Mouse (Mus musculus) megakaryocyte progenitor cell, adult 5-6 weeks (primary cell): Measurements from ENCODE around the gene Grk5. TPM values are rescaled to one million over a fixed set of nuclear protein-coding genes. Genes with fewer than 3 reads are reported as not detected.
"Not testable (repeated sequence)": the region's sequence is repeated elsewhere in the genome, so short reads cannot be mapped to it uniquely, and the experiment has no call there.

Experiments
- ATAC-seq: replicated peaks from 2 replicates; pipeline ENCODE4 v1.8.0; 2016; ENCODE audit warnings: mild to moderate bottlenecking, moderate TSS enrichment, inconsistent platforms; ENCODE audit not compliant: poor library complexity
- total RNA-seq, 2 experiments: library from RNA; stranded (forward) in 1 of 2; stranded (reverse) in 1 of 2; fragments of 157-497, 149-512 nt in 1 of 2; fragments of 200-1000 nt in 1 of 2; gene quantifications; 2 replicates each; pipeline versions ENCODE4 v1.2.3 to v1.2.4; 2015 to 2017

The Grk5 gene
- 0.81 and 0.96 TPM in 2 replicates for total RNA-seq (2015)
- 0.88 and 3.3 TPM in 2 replicates for total RNA-seq (2017)

GRCm38 (mm10) chr19:60889714-60890315 lies at the start of gene Grk5:
Gene Grk5 (plus strand): TSS chr19:60889749.
- ATAC-seq = peak; percentile 86

GRCm38 (mm10) chr19:60843324-60843723 lies 46.2 kb upstream of the Grk5 start:
- ATAC-seq = peak; percentile 86

- no peak for ATAC-seq
Measured at GRCm38 (mm10) chr19:60845731-60846130, 43.8 kb upstream of the Grk5 start.

DNA sequence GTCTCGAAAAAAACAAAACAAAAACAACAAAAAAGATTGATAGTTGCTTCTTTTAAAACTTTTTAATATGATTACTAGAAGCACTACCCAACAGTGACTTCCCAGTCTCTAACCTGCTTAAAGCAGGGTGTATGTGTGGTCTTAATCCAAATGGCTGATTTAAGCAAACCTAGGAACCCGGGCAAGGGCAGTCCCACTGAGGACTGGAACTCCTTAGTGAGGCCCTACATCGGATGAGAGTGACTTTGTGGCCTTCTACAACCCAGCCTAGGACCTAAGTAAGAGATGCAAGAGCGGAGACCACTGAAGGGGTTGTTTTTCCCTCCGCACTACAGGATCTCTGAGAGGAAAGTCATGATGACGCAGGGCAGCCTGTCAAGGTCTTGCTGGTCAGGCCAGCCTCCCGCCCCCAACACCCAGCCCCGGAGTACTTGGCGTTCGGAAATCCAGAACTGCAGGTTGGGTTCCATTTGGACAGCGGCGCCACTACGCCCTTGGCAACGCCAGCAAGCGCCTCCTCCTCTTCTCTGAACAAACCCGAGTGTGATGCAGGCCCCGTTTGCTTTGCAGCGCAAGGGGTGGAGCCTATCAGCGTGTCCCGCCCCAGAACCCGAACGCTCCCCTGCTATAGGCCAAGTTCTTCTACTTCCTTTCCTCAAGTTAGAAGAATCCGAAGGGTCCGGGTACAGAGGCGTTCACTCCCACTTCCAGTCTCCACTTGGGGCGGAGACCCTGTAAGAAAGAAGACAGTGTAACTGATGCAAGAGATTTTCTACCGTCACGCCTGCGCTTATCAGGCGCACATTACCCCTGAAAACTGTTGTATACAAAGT lies 28.5 kb upstream of the Grk5 start, which contains the start of gene Sfxn4:
TSS of gene Sfxn4 (minus strand) at position 612 of the 833 bp plus-strand sequence.
- ATAC-seq = peak; percentile 99

DNA sequence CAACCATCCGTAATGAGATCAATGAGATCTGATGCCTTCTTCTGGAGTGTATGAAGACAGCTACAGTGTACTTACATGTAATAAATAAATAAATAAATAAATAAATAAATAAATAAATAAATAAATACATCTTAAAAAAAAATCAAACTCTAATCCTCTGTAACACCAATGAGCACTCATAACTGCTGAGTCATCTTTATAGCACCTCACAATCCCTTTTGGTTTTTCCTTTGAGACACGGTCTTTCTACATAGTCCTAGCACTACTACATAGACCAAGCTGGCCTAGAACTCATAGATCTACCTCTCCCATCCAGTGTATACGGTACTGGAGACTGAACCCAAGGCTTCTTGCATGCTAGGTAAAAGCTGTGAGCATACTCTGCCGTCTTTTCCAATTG lies 23.4 kb upstream of the Grk5 start:
- not testable (repeated sequence) for ATAC-seq

DNA sequence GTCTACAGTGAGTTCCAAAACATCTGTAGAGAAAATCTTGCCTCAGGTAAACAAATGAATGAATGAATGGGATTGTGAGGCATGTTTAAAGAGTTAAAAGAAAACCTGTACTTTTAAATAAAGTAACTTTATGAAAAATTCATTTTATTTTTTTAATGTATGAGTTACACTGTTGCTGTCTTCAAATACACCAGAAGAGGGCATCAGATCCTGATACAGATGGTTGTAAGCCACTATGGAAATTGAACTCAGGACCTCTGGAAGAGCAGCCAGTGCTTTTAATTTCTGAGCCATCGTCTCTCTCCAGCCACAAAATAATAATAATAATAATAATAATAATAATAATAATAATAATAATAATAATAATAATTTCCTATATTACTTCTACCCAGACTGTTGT lies 19.1 kb upstream of the Grk5 start:
- ATAC-seq = no peak

DNA sequence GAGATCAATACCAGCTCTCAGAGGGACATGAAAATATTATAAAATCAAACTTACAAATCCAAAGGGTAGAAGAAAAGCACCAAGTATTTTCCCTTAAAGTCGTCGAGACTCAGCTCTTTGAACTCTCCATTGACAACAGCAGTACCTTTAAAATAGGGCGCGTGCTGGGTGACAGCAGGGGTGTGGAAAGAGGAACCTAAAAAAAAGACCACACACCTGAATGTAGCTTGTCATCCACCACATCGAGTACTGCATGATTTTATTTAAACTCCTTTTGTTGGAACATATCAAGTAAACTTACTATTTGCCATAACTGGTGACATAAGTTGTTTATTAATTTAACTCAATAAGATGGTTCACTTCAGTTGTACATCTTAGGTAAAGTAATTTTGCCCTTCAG lies 18.2 kb upstream of the Grk5 start:
- ATAC-seq = no peak

GRCm38 (mm10) chr19:60872272-60872671 lies 17.3 kb upstream of the Grk5 start:
- ATAC-seq = peak; percentile 54

GRCm38 (mm10) chr19:60873501-60873900 lies 16.0 kb upstream of the Grk5 start:
- ATAC-seq = no peak

GRCm38 (mm10) chr19:60874064-60874694 lies 15.4 kb upstream of the Grk5 start, which contains the start of gene Prdx3:
Gene Prdx3 (minus strand): TSS chr19:60874556.
- ATAC-seq = peak; percentile 96

DNA sequence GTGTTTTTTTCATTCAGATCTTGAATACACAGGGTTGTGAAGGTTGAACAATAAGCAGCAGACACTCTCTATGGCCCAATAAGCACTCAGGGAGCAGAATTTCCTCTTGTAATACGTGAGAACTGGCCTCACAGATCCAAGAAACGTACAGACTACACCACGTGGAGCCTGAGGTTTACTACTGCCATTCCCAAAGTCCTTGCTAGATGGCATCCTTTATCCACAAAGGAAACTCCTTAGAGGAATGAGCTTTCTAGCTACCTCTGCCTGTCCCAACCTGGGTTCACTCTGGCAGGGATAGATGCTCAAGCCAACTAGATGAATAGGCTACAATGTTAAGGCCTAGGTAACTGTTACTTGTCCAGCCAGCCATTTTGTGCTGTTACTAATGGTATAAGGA lies 6.4 kb upstream of the Grk5 start:
- ATAC-seq = 0 out of 2 replicates have a peak, but pooled peaks have one; percentile 23

DNA sequence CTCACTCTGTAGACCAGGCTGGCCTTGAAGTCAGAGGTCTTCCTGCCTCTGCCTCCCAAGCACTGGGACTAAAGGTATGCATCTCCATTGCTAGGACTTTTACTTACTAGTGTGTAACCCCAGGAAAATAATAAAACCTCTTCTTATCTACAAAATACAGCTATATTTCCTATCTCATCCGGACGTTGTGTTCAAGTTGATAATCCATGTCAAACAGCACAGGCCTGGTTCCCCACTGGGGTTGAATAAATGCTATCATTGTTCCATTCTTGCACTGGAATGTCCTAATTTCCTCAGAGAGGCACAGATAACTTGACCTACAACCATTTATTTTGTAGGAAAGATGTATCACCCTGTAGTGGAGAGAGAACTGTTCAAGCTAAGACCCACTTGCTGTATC lies 1.9 kb upstream of the Grk5 start:
- 0 out of 2 replicates have a peak, but pooled peaks have one; percentile 9 for ATAC-seq

DNA sequence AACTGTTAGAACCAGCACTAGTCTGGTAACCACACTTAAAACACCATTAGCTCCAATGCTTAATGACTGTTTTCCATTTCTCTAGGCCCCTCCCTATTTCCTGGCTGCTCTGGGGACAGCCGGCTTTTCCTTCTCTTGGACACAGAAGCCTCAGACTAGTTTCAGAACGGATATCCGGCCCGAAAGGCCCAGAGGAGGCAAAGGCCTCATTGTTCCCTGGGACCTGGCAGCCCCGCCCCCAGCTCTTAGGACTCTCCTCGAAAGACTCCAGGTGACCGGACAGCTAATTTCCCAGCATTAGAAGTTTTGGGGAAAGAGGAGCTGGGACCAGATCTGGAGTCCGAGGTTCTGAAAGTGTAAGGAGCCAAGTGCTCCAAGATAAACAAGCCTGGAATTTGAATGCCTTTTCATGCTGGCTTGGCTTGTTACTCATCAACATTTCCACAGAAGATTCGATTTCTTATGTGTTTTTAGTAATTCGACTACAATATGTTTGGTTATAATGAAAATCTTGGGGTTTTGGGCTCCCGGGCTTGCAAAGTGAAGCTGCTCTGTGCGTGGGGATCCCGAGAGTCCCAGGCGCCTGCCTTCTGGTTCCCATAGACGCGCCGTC lies 342 bp upstream of the Grk5 start:
- ATAC-seq = 0 out of 2 replicates have a peak, but pooled peaks have one; percentile 13

DNA sequence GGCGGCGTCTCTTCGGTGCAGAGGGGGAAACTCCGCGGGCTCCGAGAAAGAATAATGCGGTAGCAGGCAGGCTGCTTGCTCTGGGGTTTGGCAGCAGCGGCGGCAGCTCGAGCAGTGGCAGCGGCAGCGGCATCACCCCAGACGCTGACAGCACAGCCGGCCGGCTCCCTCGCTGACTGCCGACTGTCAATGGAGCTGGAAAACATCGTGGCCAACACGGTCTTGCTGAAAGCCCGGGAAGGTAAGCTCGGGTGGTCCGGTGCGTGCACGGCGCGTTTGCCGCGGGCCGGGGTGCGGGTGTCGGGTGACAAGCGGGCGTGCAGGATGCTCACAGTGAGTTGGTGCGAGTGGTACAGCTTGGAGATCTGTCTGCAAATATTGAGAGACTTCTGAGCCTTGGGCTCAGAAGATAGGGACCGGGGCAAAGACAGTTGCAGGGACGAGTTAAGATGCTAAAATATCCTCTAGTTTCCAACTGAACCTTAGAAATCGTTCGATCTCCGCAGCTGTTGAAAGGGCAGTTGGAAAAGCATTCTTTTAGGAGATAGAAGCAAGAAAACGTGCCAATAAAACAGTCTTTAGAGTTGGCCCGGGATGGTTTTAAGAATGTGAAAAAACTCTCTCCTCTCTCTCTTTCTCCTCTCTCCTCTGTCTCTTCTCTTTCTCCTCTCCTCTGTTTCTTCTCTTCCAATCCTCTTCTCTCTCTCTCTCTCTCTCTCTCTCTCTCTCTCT lies 1.0 kb downstream of the Grk5 start:
- peak; percentile 9 for ATAC-seq

DNA sequence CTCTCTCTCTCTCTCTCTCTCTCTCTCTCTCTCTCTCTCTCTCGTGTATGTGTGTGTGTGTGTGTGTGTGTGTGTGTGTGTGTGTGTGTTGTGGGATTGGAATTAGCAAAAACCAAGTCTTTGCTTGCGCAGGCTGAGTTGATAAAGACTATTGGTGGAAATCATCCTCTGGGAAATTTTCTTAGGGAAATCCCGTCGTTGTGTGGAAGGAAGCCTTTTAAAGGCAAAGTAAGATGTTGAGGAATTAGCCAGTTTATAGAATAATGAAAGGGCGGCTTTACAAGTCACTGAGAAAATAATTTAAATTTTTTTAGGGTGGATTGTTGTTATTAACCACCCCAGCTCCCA lies 1.5 kb downstream of the Grk5 start:
- no peak for ATAC-seq

GRCm38 (mm10) chr19:60891934-60892547 lies 2.5 kb downstream of the Grk5 start:
- ATAC-seq = peak; percentile 48

DNA sequence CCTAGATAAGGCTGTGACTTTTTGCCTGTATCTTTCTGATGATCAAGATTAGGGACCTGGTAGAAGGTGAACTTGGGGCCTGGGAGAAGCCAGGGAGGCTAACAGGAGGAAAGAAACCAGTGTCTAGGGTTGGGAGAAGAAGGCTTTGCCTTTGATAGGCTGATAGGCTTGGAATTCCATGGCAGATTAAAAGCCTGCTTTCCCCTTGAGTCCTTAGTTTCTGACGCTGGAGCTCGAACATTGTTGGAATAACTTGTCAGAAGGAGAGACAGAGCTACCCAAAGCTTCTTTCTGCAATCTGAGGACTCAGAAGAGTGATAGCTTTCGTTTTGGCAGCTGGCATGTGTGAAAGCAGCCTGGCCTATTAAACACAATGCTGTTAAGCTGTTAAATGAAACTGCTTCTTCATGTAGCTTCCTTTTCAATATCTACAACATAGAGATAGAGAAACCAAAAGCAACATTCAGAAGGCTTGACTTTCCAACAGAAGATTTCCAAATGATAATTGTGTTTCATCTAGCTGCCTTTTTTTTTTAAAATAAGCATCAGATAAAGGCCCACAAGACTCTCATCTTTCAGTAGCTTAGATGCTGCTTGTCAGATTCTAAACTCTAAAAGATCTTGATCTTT lies 5.8 kb downstream of the Grk5 start:
- ATAC-seq = no peak; the same call in 1 of the 2 replicates

GRCm38 (mm10) chr19:60903139-60903538 lies 13.6 kb downstream of the Grk5 start:
- no peak for ATAC-seq

DNA sequence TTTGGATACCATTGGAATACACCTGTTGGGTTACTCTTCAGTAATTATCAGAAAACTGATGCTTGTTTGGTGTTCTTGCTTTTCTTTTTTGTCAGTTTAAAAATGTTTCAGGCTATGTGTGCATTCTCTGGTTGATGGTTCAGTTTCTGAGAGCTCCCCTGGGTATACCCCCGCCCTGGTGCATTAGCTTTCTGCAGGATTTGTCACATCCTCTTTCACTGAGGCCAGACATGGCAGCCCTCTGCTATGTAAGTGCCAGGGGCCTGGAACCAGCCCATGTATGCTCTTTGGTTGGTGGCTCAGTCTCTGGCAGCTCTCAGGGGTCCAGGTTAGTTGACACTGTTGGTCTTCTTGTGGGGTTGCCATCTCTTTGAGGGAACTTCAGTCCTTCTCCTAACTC lies 14.4 kb downstream of the Grk5 start:
- no peak for ATAC-seq

- ATAC-seq = peak; percentile 42; the same call in 1 of the 2 replicates
Measured at GRCm38 (mm10) chr19:60905477-60905876, 15.9 kb downstream of the Grk5 start.
